ENCODE assay signal across 8 mouse cellular contexts in genomic region chr17:26114061-26114460, GRCm38 (mm10). TPM values are rescaled to one million over a fixed set of nuclear protein-coding genes. Genes with fewer than 3 reads are reported as not detected.
A peak's percentile ranks its signal among the peaks of the same experiment; 100 is the strongest.
DNase-seq lines count a peak whose midpoint lies in the region; ATAC-seq and TF ChIP-seq lines count a peak whose summit lies in the region.

No protein-coding gene starts in this region.

- H3K27ac ChIP-seq in heart, embryonic 15.5 days: no peak overlapping the region
- no peak overlapping the region for H3K27ac ChIP-seq in embryonic facial prominence, embryonic 13.5 days
- no peak overlapping the region for H3K27ac ChIP-seq in kidney, embryonic 14.5 days (ENCODE audit: low read depth, low read length)
- no peak overlapping the region for H3K27ac ChIP-seq in midbrain, postnatal 0 days (ENCODE audit: low read depth, low read length)

- no peak for DNase-seq in heart, adult 9 months (ENCODE audit: low spot score in 2 of 2)
- no peak for DNase-seq in midbrain, postnatal 0 days (ENCODE audit: low spot score)
- no peak for DNase-seq in left cerebral cortex, postnatal 25 days (ENCODE audit: low spot score in 2 of 2)
- DNase-seq in embryo, embryonic 11 days: no peak

- TF ChIP-seq CTCF in midbrain, postnatal 0 days (IDR thresholded peaks at IDR 0.05): no peak

- peak overlapping the region; percentile 96 for H3K4me2 ChIP-seq in heart, embryonic 15.5 days
- H3K4me2 ChIP-seq in embryonic facial prominence, embryonic 13.5 days: peak overlapping the region; percentile 98
- peak overlapping the region; percentile 97 for H3K4me2 ChIP-seq in kidney, embryonic 14.5 days (replicated peaks; ENCODE audit: low read depth, low read length)
- peak overlapping the region; percentile 93 for H3K4me2 ChIP-seq in midbrain, postnatal 0 days (ENCODE audit: low read depth, low read length, poor library complexity, severe bottlenecking)

- no peak for ATAC-seq in heart, embryonic 15.5 days (replicated peaks; ENCODE audit: insufficient number of reproducible peaks, insufficient read depth, low FRiP score, low read depth)
- ATAC-seq in embryonic facial prominence, embryonic 13.5 days (ENCODE audit: insufficient number of reproducible peaks, insufficient read depth, low FRiP score, low TSS enrichment, low read depth): no peak
- ATAC-seq in kidney, embryonic 14.5 days (ENCODE audit: low FRiP score, low TSS enrichment): no peak
- ATAC-seq in midbrain, postnatal 0 days (ENCODE audit: low FRiP score): no peak
- ATAC-seq in inflammation-experienced regulatory T-cells, adult 6 months: no peak

- H3K4me1 ChIP-seq in heart, embryonic 15.5 days (replicated peaks): peaks cover 14% of the 10 kb centered on the region
- peaks cover 13% of the 10 kb centered on the region for H3K4me1 ChIP-seq in embryonic facial prominence, embryonic 13.5 days
- peaks cover 10% of the 10 kb centered on the region; the same call in 1 of the 2 replicates for H3K4me1 ChIP-seq in kidney, embryonic 14.5 days (ENCODE audit: control insufficient read depth, insufficient read depth, low read length)
- H3K4me1 ChIP-seq in midbrain, postnatal 0 days (ENCODE audit: insufficient read depth, low read length): no peaks in the 10 kb centered on the region

- peaks cover 87% of the 10 kb centered on the region for H3K27me3 ChIP-seq in heart, embryonic 15.5 days
- H3K27me3 ChIP-seq in embryonic facial prominence, embryonic 13.5 days: peaks cover 97% of the 10 kb centered on the region
- H3K27me3 ChIP-seq in kidney, embryonic 14.5 days (ENCODE audit: control insufficient read depth, insufficient read depth, low read length): peaks cover 69% of the 10 kb centered on the region
- H3K27me3 ChIP-seq in midbrain, postnatal 0 days (ENCODE audit: insufficient read depth, low read length): peaks cover 34% of the 10 kb centered on the region; the same call in 1 of the 2 replicates

- peak overlapping the region; percentile 58; the same call in 1 of the 2 replicates for H3K9ac ChIP-seq in heart, embryonic 15.5 days
- H3K9ac ChIP-seq in embryonic facial prominence, embryonic 13.5 days: peak overlapping the region; percentile 68; the same call in 1 of the 2 replicates
- no peak overlapping the region for H3K9ac ChIP-seq in kidney, embryonic 14.5 days (ENCODE audit: low read depth, low read length)
- H3K9ac ChIP-seq in midbrain, postnatal 0 days (replicated peaks; ENCODE audit: low read length, poor library complexity, severe bottlenecking): peak overlapping the region; percentile 88

- H3K9me3 ChIP-seq in heart, embryonic 15.5 days (replicated peaks): no peaks in the 10 kb centered on the region
- no peaks in the 10 kb centered on the region for H3K9me3 ChIP-seq in embryonic facial prominence, embryonic 13.5 days
- H3K9me3 ChIP-seq in kidney, embryonic 14.5 days (ENCODE audit: control insufficient read depth, low read length): no peaks in the 10 kb centered on the region
- no peaks in the 10 kb centered on the region for H3K9me3 ChIP-seq in midbrain, postnatal 0 days (ENCODE audit: low read length)

- 11% methylated on average over 8 of the region's 8 CpGs for WGBS in heart, embryonic 15.5 days
- WGBS in embryonic facial prominence, embryonic 13.5 days: 11% methylated on average over 8 of the region's 8 CpGs
- 11% methylated on average over 8 of the region's 8 CpGs for WGBS in kidney, embryonic 14.5 days
- 11% methylated on average over 8 of the region's 8 CpGs for WGBS in midbrain, postnatal 0 days

- intact Hi-C loops in left cerebral cortex, postnatal 25 days (cut with DNase I): no loop called here

- H3K36me3 ChIP-seq in heart, embryonic 15.5 days: no peaks in the 10 kb centered on the region
- H3K36me3 ChIP-seq in embryonic facial prominence, embryonic 13.5 days: no peaks in the 10 kb centered on the region
- no peaks in the 10 kb centered on the region for H3K36me3 ChIP-seq in kidney, embryonic 14.5 days (ENCODE audit: control insufficient read depth, insufficient read depth, low read length)
- no peaks in the 10 kb centered on the region for H3K36me3 ChIP-seq in midbrain, postnatal 0 days (ENCODE audit: insufficient read depth, low read length)

- peak overlapping the region; percentile 64 for H3K4me3 ChIP-seq in heart, embryonic 15.5 days
- H3K4me3 ChIP-seq in embryonic facial prominence, embryonic 13.5 days: peak overlapping the region; percentile 62
- peak overlapping the region; percentile 64 for H3K4me3 ChIP-seq in kidney, embryonic 14.5 days (ENCODE audit: low read length)
- peak overlapping the region; percentile 74 for H3K4me3 ChIP-seq in midbrain, postnatal 0 days (ENCODE audit: low read depth, low read length)

RNA-seq across cellular contexts. Expression of gene Tmem8, which starts 1.0 kb away (rescaled TPM):
- polyA plus RNA-seq in heart, embryonic 15.5 days (2015; fragmentation: Nextera tagmentation; extraction: Ambion mirVana): 0.77 and 1.3 TPM in 2 replicates
- 1.4 and 1.7 TPM in 2 replicates for polyA plus RNA-seq in embryonic facial prominence, embryonic 13.5 days (2015; fragmentation: Nextera tagmentation; extraction: Ambion mirVana)
- 2.5 and 2.6 TPM in 2 replicates for polyA plus RNA-seq in kidney, embryonic 14.5 days (2014; fragmentation: Nextera tagmentation; extraction: Ambion mirVana)
- 9.0 and 9.5 TPM in 2 replicates for total RNA-seq in midbrain, postnatal 0 days (2014; rRNA removed)
- polyA plus RNA-seq in midbrain, postnatal 0 days (2015; fragmentation: Nextera tagmentation; extraction: Ambion mirVana): 3.5 TPM in 2 replicates
- 1 to 10 TPM; 6.0 to 8.5 (median 6.3) TPM for polyA plus RNA-seq in inflammation-experienced regulatory T-cells, adult 6 months (2017; shearing (Covaris generic))
- total RNA-seq in left cerebral cortex, postnatal 25 days (2021): 10 to 100 TPM; 11.6 to 13.0 TPM

RNA-seq across cellular contexts. Expression of gene Mrpl28, which starts 9.2 kb away (rescaled TPM):
- 195 and 202 TPM in 2 replicates for polyA plus RNA-seq in heart, embryonic 15.5 days (2015; fragmentation: Nextera tagmentation; extraction: Ambion mirVana)
- polyA plus RNA-seq in embryonic facial prominence, embryonic 13.5 days (2015; fragmentation: Nextera tagmentation; extraction: Ambion mirVana): 180 and 209 TPM in 2 replicates
- 225 and 241 TPM in 2 replicates for polyA plus RNA-seq in kidney, embryonic 14.5 days (2014; fragmentation: Nextera tagmentation; extraction: Ambion mirVana)
- total RNA-seq in midbrain, postnatal 0 days (2014; rRNA removed): 95.0 and 117 TPM in 2 replicates
- 165 and 179 TPM in 2 replicates for polyA plus RNA-seq in midbrain, postnatal 0 days (2015; fragmentation: Nextera tagmentation; extraction: Ambion mirVana)
- polyA plus RNA-seq in inflammation-experienced regulatory T-cells, adult 6 months (2017; shearing (Covaris generic)): 100 to 1,000 TPM in 2 of 3 experiments, 10 to 100 TPM in 1; 94.6 to 150 (median 125) TPM
- 10 to 100 TPM; 62.6 to 68.7 TPM for total RNA-seq in left cerebral cortex, postnatal 25 days (2021)

RNA-seq across cellular contexts. Expression of gene Nme4, which starts 18.7 kb away (rescaled TPM):
- 48.8 and 61.8 TPM in 2 replicates for polyA plus RNA-seq in heart, embryonic 15.5 days (2015; fragmentation: Nextera tagmentation; extraction: Ambion mirVana)
- polyA plus RNA-seq in embryonic facial prominence, embryonic 13.5 days (2015; fragmentation: Nextera tagmentation; extraction: Ambion mirVana): 138 and 142 TPM in 2 replicates
- 107 and 146 TPM in 2 replicates for polyA plus RNA-seq in kidney, embryonic 14.5 days (2014; fragmentation: Nextera tagmentation; extraction: Ambion mirVana)
- 6.4 and 7.7 TPM in 2 replicates for total RNA-seq in midbrain, postnatal 0 days (2014; rRNA removed)
- polyA plus RNA-seq in midbrain, postnatal 0 days (2015; fragmentation: Nextera tagmentation; extraction: Ambion mirVana): 9.2 and 10.2 TPM in 2 replicates
- 1 to 10 TPM in 1 of 3 experiments, under 1 TPM in 2; 0.39 to 1.0 (median 0.52) TPM for polyA plus RNA-seq in inflammation-experienced regulatory T-cells, adult 6 months (2017; shearing (Covaris generic))
- 1 to 10 TPM; 3.3 to 3.7 TPM for total RNA-seq in left cerebral cortex, postnatal 25 days (2021)

RNA-seq across cellular contexts. Expression of gene Decr2, which starts 23.9 kb away (rescaled TPM):
- polyA plus RNA-seq in heart, embryonic 15.5 days (2015; fragmentation: Nextera tagmentation; extraction: Ambion mirVana): 36.0 and 36.9 TPM in 2 replicates
- polyA plus RNA-seq in embryonic facial prominence, embryonic 13.5 days (2015; fragmentation: Nextera tagmentation; extraction: Ambion mirVana): 42.9 and 44.9 TPM in 2 replicates
- 24.6 and 35.1 TPM in 2 replicates for polyA plus RNA-seq in kidney, embryonic 14.5 days (2014; fragmentation: Nextera tagmentation; extraction: Ambion mirVana)
- 38.0 and 41.1 TPM in 2 replicates for total RNA-seq in midbrain, postnatal 0 days (2014; rRNA removed)
- 42.3 and 44.4 TPM in 2 replicates for polyA plus RNA-seq in midbrain, postnatal 0 days (2015; fragmentation: Nextera tagmentation; extraction: Ambion mirVana)
- 10 to 100 TPM; 14.2 to 26.5 (median 21.7) TPM for polyA plus RNA-seq in inflammation-experienced regulatory T-cells, adult 6 months (2017; shearing (Covaris generic))
- total RNA-seq in left cerebral cortex, postnatal 25 days (2021): 10 to 100 TPM; 26.4 to 27.9 TPM

RNA-seq across cellular contexts. Expression of gene Axin1, which starts 24.4 kb away (rescaled TPM):
- 8.8 and 12.5 TPM in 2 replicates for polyA plus RNA-seq in heart, embryonic 15.5 days (2015; fragmentation: Nextera tagmentation; extraction: Ambion mirVana)
- 9.9 and 10.5 TPM in 2 replicates for polyA plus RNA-seq in embryonic facial prominence, embryonic 13.5 days (2015; fragmentation: Nextera tagmentation; extraction: Ambion mirVana)
- 8.9 and 10.2 TPM in 2 replicates for polyA plus RNA-seq in kidney, embryonic 14.5 days (2014; fragmentation: Nextera tagmentation; extraction: Ambion mirVana)
- total RNA-seq in midbrain, postnatal 0 days (2014; rRNA removed): 27.2 and 30.0 TPM in 2 replicates
- 18.5 and 21.0 TPM in 2 replicates for polyA plus RNA-seq in midbrain, postnatal 0 days (2015; fragmentation: Nextera tagmentation; extraction: Ambion mirVana)
- 10 to 100 TPM; 10.3 to 11.0 (median 10.9) TPM for polyA plus RNA-seq in inflammation-experienced regulatory T-cells, adult 6 months (2017; shearing (Covaris generic))
- 10 to 100 TPM; 21.1 to 21.6 TPM for total RNA-seq in left cerebral cortex, postnatal 25 days (2021)
